Mouse (Mus musculus): ENCODE data around the gene Mtfmt. TPM values are rescaled to one million over a fixed set of nuclear protein-coding genes. Genes with fewer than 3 reads are reported as not detected.

Mtfmt gene
- polyA plus RNA-seq, 1 experiment from 2014 or later, result 20.1 TPM

DNA sequence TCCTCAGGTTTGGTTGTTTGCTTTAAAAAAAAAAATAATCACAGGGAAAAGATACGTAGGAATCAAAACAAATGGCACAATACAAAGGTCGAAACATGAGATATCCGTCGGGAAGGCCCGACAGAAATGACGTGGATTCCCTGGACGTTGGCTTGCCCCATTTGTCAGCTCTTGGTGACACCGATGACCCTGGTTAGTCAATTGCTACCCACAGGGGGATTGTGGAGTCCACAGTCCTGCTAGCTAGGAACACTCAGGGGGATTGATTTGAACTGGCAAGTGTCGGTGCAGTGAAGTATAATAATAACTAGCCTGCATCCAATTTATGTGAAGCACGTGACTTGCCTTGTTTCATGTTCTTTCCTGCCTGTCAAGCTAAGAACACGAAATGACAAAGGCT, 32.1 kb downstream of the Mtfmt start:
- Histone ChIP-seq H3K4me1 (replicated peaks; ENCODE audit: control insufficient read depth, insufficient read depth, low read length) (peaks cover 3% of the 10 kb centered on the region), H3K36me3 (ENCODE audit: control insufficient read depth, insufficient read depth, low read length) (peaks cover 11% of the 10 kb centered on the region), H3K4me3 (ENCODE audit: low read length) (no peak overlapping the region), H3K9ac (ENCODE audit: low read length) (no peak overlapping the region), H3K27ac (ENCODE audit: low read length) (no peak overlapping the region), H3K4me2 (ENCODE audit: low read depth, low read length) (no peak overlapping the region), H3K9me3 (ENCODE audit: control insufficient read depth, low read length) (no peaks in the 10 kb centered on the region), H3K27me3 (ENCODE audit: control insufficient read depth, insufficient read depth, low read depth, low read length) (no peaks in the 10 kb centered on the region)
- ATAC-seq (ENCODE audit: low read depth), result no peak
- WGBS, result 37% methylated on average over 11 of the region's 11 CpGs

DNA sequence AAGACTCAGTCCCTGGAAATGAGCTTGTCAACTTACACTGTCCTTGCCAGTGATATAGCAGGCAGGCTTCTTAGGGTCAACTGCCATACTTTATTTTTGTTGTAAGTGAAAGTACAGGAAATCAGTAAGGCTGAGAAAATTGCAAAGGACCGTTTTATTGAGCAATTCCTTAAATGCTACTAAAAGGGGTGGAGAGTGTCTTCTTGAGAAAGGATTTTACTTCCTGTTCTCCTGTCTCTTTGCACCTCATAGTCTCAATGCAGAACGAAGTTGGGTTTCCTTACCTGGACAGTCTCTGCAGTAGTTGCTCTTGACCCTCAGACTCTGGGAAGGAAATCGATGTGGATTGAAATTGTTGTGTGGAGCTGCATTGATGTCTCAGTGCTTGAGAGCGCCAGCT, 37.2 kb downstream of the Mtfmt start:
- no peaks in the 10 kb centered on the region for H3K9me3 ChIP-seq (ENCODE audit: control insufficient read depth, low read length)
- no peak overlapping the region for H3K4me2 ChIP-seq (ENCODE audit: low read depth, low read length)
- H3K36me3 ChIP-seq (ENCODE audit: control insufficient read depth, insufficient read depth, low read length), result peaks cover 4% of the 10 kb centered on the region; the same call in 1 of the 2 replicates
- H3K9ac ChIP-seq (ENCODE audit: low read length), result no peak overlapping the region
- 87% methylated on average over 4 of the region's 4 CpGs for WGBS
- H3K27ac ChIP-seq (ENCODE audit: low read length), result no peak overlapping the region
- no peaks in the 10 kb centered on the region for H3K27me3 ChIP-seq (ENCODE audit: control insufficient read depth, insufficient read depth, low read depth, low read length)
- H3K4me3 ChIP-seq (ENCODE audit: low read length), result no peak overlapping the region
- ATAC-seq (ENCODE audit: low read depth), result no peak
- no peaks in the 10 kb centered on the region for H3K4me1 ChIP-seq (replicated peaks; ENCODE audit: control insufficient read depth, insufficient read depth, low read length)

DNA sequence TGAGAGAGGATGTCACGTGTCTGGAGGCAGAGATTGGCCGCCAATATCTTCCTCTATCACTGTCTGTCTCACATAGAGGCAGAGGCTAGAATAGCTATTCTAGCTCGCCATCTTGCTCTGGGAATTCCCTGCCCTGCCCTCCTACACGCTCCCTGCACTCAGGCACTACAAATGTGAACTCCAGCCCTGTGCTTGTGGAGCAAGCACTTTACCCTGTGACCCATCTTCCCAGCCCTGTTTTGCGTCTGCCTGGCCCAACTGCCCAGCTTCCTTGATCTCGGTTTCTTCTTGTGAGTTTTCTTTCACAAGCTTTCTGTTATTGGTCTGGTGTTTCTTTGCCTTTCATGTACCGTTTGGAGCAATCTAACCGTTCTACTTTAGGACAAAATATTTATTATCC, 43.6 kb downstream of the Mtfmt start:
- 79% methylated on average over 8 of the region's 8 CpGs for WGBS
- no peak for ATAC-seq (ENCODE audit: low read depth)
- peaks cover 29% of the 10 kb centered on the region for H3K36me3 ChIP-seq (ENCODE audit: control insufficient read depth, insufficient read depth, low read length)

DNA sequence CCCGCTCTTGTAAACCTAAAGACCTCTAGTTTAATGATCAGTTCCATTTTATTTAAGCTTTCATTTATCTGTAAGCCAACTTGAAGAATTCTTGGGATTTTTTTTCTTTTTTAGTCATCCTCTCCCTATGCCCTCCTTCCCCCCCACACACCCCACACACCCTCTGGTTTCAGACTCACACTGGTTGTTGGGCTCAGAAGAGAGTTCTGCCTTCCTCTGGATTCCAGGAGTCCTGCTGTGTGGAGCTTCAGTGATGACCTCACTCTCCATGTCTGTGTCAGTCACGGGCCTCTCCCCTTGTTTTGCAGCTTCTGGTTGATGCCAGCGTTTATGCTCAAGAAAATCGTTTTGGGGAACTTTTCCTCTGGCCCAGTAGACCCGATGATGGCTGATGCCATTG, 44.5 kb downstream of the Mtfmt start:
- H3K27me3 ChIP-seq (ENCODE audit: control insufficient read depth, insufficient read depth, low read depth, low read length), result no peaks in the 10 kb centered on the region
- H3K27ac ChIP-seq (ENCODE audit: low read length), result no peak overlapping the region
- H3K9me3 ChIP-seq (ENCODE audit: control insufficient read depth, low read length), result no peaks in the 10 kb centered on the region
- ATAC-seq (ENCODE audit: low read depth), result no peak
- H3K4me1 ChIP-seq (replicated peaks; ENCODE audit: control insufficient read depth, insufficient read depth, low read length), result no peaks in the 10 kb centered on the region
- H3K4me3 ChIP-seq (ENCODE audit: low read length), result no peak overlapping the region
- 83% methylated on average over 5 of the region's 5 CpGs for WGBS
- H3K9ac ChIP-seq (ENCODE audit: low read length), result no peak overlapping the region
- no peak overlapping the region for H3K4me2 ChIP-seq (ENCODE audit: low read depth, low read length)
- peaks cover 37% of the 10 kb centered on the region for H3K36me3 ChIP-seq (ENCODE audit: control insufficient read depth, insufficient read depth, low read length)

More for the DNA sequence above, 43.6 kb downstream of the Mtfmt start:
- H3K4me1 ChIP-seq (replicated peaks; ENCODE audit: control insufficient read depth, insufficient read depth, low read length), result no peaks in the 10 kb centered on the region
- H3K9ac ChIP-seq (ENCODE audit: low read length), result no peak overlapping the region
- H3K27ac ChIP-seq (ENCODE audit: low read length), result no peak overlapping the region
- no peak overlapping the region for H3K4me2 ChIP-seq (ENCODE audit: low read depth, low read length)
- H3K27me3 ChIP-seq (ENCODE audit: control insufficient read depth, insufficient read depth, low read depth, low read length), result no peaks in the 10 kb centered on the region
- H3K4me3 ChIP-seq (ENCODE audit: low read length), result no peak overlapping the region
- no peaks in the 10 kb centered on the region for H3K9me3 ChIP-seq (ENCODE audit: control insufficient read depth, low read length)

DNA sequence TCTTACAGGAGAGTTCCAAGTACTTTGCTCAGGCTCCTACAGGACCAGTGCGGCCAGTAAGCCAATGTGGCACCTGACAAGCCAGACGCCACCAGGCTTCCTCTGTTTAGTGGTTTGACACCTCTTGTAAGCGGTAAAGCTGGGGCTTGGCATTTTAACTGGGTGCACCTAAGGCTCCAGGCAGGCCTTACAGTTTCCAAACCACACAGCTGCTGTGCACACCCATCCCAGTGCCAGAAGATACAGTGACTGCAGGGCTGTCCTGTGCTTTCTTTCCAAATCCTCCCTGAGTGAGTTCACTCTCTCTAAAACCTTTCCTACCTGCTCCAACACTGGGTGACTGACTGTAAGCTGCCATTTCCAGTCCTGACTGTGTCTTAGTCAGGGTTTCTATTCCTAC, 55.9 kb downstream of the Mtfmt start:
- no peak overlapping the region for H3K4me3 ChIP-seq (ENCODE audit: low read length)
- no peaks in the 10 kb centered on the region for H3K9me3 ChIP-seq (ENCODE audit: control insufficient read depth, low read length)
- no peaks in the 10 kb centered on the region for H3K4me1 ChIP-seq (replicated peaks; ENCODE audit: control insufficient read depth, insufficient read depth, low read length)
- H3K27ac ChIP-seq (ENCODE audit: low read length), result no peak overlapping the region
- ATAC-seq (ENCODE audit: low read depth), result no peak
- 81% methylated on average over 3 of the region's 3 CpGs for WGBS
- no peak overlapping the region for H3K4me2 ChIP-seq (ENCODE audit: low read depth, low read length)
- no peaks in the 10 kb centered on the region for H3K27me3 ChIP-seq (ENCODE audit: control insufficient read depth, insufficient read depth, low read depth, low read length)
- H3K9ac ChIP-seq (ENCODE audit: low read length), result no peak overlapping the region
- peaks cover 9% of the 10 kb centered on the region; the same call in 1 of the 2 replicates for H3K36me3 ChIP-seq (ENCODE audit: control insufficient read depth, insufficient read depth, low read length)

DNA sequence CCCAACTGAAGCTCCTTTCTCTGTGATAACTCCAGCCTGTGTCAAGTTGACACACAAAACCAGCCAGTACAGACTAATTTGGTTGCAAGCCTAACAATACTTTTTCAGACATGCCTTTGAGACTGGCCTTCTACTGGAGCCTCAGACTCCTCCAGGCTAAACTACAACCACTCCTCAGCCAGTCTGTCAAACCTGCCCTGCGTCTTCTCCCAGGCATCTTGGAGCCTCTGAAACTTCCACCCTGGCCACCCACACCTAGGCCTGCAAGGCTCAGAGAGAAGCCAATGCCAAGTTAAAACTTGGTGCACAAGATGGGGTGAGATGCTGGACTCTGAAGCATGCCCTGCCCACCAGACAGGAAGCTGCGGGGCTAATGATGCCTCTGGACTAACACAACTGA, 56.8 kb downstream of the Mtfmt start:
- Histone ChIP-seq H3K4me1 (replicated peaks; ENCODE audit: control insufficient read depth, insufficient read depth, low read length) (no peaks in the 10 kb centered on the region), H3K9me3 (ENCODE audit: control insufficient read depth, low read length) (no peaks in the 10 kb centered on the region), H3K27ac (ENCODE audit: low read length) (no peak overlapping the region), H3K36me3 (ENCODE audit: control insufficient read depth, insufficient read depth, low read length) (peaks cover 7% of the 10 kb centered on the region; the same call in 1 of the 2 replicates), H3K9ac (ENCODE audit: low read length) (no peak overlapping the region), H3K4me2 (ENCODE audit: low read depth, low read length) (no peak overlapping the region), H3K27me3 (ENCODE audit: control insufficient read depth, insufficient read depth, low read depth, low read length) (no peaks in the 10 kb centered on the region), H3K4me3 (ENCODE audit: low read length) (no peak overlapping the region)
- 73% methylated on average over 2 of the region's 2 CpGs for WGBS
- no peak for ATAC-seq (ENCODE audit: low read depth)

DNA sequence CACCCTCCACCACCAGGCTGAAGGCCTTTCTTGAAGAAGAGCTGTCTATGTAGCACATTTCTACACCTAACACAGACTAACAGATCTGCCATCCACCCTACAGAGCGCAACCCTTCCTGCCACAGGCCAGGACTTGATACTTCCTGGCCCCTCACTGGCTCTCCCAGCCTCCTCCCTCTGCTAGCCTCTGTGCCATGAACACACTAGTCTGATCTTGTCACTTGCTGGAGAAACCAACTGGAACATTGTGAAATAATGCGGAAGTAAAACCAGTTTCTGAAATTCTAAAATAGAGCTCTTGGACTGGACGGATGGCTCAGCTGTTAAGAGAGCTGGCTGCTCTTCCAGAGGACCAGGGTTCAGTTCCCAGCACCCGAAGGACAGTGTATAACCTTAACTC, 57.3 kb downstream of the Mtfmt start:
- H3K4me3 ChIP-seq (ENCODE audit: low read length), result no peak overlapping the region
- 93% methylated on average over 4 of the region's 4 CpGs for WGBS
- peaks cover 7% of the 10 kb centered on the region; the same call in 1 of the 2 replicates for H3K36me3 ChIP-seq (ENCODE audit: control insufficient read depth, insufficient read depth, low read length)
- no peaks in the 10 kb centered on the region for H3K9me3 ChIP-seq (ENCODE audit: control insufficient read depth, low read length)
- no peaks in the 10 kb centered on the region for H3K4me1 ChIP-seq (replicated peaks; ENCODE audit: control insufficient read depth, insufficient read depth, low read length)
- ATAC-seq (ENCODE audit: low read depth), result no peak
- no peak overlapping the region for H3K27ac ChIP-seq (ENCODE audit: low read length)
- no peak overlapping the region for H3K9ac ChIP-seq (ENCODE audit: low read length)
- no peak overlapping the region for H3K4me2 ChIP-seq (ENCODE audit: low read depth, low read length)
- no peaks in the 10 kb centered on the region for H3K27me3 ChIP-seq (ENCODE audit: control insufficient read depth, insufficient read depth, low read depth, low read length)

DNA sequence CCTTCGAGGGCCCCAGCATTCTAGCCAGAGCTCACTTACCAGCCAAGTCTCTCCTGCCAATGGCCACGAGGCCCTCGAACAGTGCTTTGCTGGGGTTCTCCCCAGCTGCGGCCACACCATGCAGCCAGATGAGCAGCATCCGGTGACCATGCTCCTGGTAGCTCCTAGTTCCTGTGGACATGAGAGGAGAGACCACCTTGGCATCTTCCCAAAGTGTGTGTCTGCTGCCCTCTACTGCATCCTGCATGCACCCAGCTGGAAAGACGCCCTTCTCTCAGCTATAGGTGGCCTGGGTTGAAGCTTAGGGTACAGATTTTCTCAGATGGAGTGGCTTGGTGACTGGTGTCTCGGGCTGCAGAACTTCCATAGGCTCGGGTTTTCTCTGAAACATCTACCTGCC, 66.6 kb downstream of the Mtfmt start:
- Histone ChIP-seq H3K4me1 (replicated peaks; ENCODE audit: control insufficient read depth, insufficient read depth, low read length) (peaks cover 12% of the 10 kb centered on the region; the same call in 1 of the 2 replicates), H3K27ac (ENCODE audit: low read length) (no peak overlapping the region), H3K9ac (ENCODE audit: low read length) (no peak overlapping the region), H3K9me3 (ENCODE audit: control insufficient read depth, low read length) (no peaks in the 10 kb centered on the region), H3K27me3 (ENCODE audit: control insufficient read depth, insufficient read depth, low read depth, low read length) (no peaks in the 10 kb centered on the region), H3K36me3 (ENCODE audit: control insufficient read depth, insufficient read depth, low read length) (no peaks in the 10 kb centered on the region), H3K4me2 (ENCODE audit: low read depth, low read length) (no peak overlapping the region), H3K4me3 (ENCODE audit: low read length) (no peak overlapping the region)
- ATAC-seq (ENCODE audit: low read depth), result peak; percentile 59
- 37% methylated on average over 8 of the region's 8 CpGs for WGBS
